Mouse (Mus musculus) adrenal gland, postnatal 14 days (tissue): ENCODE data around the gene Col4a3. TPM values are rescaled to one million over a fixed set of nuclear protein-coding genes. Genes with fewer than 3 reads are reported as not detected.

ENCODE experiments used
- DNase-seq: peaks from one replicate; pipeline ENCODE4 v3.0.0; 2021; ENCODE audit warnings: mixed read lengths
- total RNA-seq: library from RNA; stranded (reverse); gene quantifications from 2 replicates; pipeline ENCODE4 v1.2.3, GENCODE M21; 2021

Gene Col4a3
- total RNA-seq, 1 experiment from 2014 or later, result 3.5 TPM

- DNase-seq, result no peak
Measured at GRCm38 (mm10) chr1:82686866-82687265, 100.1 kb downstream of the Col4a3 start.

DNA sequence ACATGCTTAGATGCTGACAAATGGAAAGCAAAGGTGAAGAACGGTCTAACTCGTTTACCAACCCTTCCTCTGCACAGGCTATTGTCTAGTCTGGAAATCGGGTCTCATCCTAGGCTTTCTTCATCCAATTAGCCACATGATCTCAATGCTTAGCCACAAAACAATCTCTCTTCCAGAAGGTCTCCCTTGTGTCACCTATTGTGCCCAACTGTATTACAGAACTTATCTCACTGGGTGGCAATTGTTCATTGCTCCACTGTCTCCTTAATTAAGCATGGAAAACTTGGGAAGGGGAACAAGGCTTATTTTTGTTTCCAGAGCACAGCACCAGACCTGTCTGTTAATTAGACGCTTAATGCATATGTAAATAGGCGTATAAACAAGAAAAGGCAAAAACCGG, 101.2 kb downstream of the Col4a3 start:
- no peak for DNase-seq

DNA sequence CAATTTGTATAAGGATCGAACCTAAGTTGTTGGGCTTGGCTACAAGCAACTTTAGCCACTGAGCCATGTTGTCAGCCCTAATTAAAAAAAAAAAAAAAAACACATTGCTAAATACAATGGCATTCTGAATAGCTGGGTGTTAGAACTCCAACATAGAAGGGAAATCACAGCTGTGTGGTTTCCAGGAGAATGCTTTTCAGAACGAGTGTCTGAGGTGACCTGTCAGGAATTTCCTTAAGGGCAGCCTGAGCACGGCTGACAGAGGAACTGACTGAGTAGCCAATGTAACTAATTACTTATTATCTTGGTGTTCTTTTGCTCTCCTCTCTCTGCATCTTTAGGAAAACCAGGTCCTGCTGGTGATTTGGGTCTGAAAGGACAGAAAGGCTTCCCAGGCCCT, 109.2 kb downstream of the Col4a3 start:
- DNase-seq, result no peak

GRCm38 (mm10) chr1:82717816-82718512, 131.2 kb downstream of the Col4a3 start:
- no peak for DNase-seq

- peak; percentile 95 for DNase-seq
Measured at GRCm38 (mm10) chr1:82724339-82725025, 137.8 kb downstream of the Col4a3 start, which contains the start of gene Mff. Gene Mff (plus strand): TSS chr1:82724890.

GRCm38 (mm10) chr1:82725026-82725874, 138.5 kb downstream of the Col4a3 start:
- DNase-seq, result peak; percentile 87

- DNase-seq, result no peak
Measured at GRCm38 (mm10) chr1:82725875-82726185, 139.1 kb downstream of the Col4a3 start.

DNA sequence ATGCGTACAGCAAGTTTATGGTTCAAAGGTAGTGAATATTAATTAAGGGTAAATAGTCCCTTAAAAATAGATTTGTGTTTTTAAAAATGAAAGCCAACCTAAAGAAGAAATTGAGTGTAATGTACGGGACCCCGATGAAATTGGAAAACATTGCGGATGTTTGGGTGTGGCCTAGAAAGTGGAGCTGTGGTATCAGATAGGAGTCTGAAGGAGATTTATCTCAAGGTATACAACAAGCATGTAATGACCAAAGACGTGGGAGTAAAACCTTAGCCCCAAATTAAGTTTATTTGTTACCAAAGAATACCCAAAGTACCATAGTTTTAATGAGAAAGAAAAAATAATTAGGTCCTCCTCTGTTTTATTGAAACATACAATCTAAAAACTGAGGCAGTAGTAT, 139.8 kb downstream of the Col4a3 start:
- DNase-seq, result no peak

GRCm38 (mm10) chr1:82733357-82733756, 146.6 kb downstream of the Col4a3 start:
- no peak for DNase-seq

- no peak for DNase-seq
Measured at GRCm38 (mm10) chr1:82738066-82738465, 151.3 kb downstream of the Col4a3 start.

GRCm38 (mm10) chr1:82741539-82741938, 154.8 kb downstream of the Col4a3 start:
- DNase-seq, result no peak

- peak; percentile 8 for DNase-seq
Measured at GRCm38 (mm10) chr1:82743962-82744361, 157.2 kb downstream of the Col4a3 start.

DNA sequence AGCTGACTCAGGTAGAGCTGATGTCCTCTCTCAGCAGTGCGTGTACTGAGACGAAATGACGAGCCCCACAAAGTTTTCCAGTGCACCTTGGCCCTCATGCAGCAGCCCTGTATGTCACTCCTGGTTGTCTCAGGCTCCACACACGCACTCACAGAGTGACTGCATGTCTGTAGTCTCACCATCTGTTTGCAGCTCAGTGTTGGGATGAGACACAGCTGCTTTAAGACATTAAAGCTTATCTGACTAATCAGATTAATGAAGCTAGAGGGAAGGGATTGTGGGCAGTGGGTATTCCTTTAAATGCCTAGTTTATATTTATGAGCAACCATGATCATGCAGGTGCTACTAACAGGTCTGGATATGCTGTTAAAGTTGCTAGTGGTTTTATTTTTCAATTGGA, 159.7 kb downstream of the Col4a3 start:
- DNase-seq, result no peak

GRCm38 (mm10) chr1:82747714-82748452, 161.2 kb downstream of the Col4a3 start:
- DNase-seq, result no peak

DNA sequence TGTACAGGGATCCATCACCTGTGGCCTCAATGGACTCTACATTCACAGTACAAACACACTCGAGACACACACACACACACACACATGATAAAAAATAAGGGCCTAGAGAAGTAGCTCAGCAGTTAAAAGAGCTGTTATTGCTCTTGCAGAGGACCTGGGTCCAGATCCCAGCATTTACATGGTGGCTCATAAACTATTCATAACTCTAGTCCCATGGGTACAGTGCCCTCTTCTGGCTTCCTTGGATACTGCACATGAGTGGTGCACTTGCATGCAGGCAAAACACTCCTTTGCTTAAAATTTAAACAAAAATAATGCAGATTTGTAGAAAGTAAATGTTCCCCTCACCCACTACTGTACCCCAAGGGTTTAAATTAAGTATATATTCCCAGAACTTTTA, 172.8 kb downstream of the Col4a3 start:
- DNase-seq, result no peak

- no peak for DNase-seq
Measured at GRCm38 (mm10) chr1:82761454-82762169, 174.9 kb downstream of the Col4a3 start.

DNA sequence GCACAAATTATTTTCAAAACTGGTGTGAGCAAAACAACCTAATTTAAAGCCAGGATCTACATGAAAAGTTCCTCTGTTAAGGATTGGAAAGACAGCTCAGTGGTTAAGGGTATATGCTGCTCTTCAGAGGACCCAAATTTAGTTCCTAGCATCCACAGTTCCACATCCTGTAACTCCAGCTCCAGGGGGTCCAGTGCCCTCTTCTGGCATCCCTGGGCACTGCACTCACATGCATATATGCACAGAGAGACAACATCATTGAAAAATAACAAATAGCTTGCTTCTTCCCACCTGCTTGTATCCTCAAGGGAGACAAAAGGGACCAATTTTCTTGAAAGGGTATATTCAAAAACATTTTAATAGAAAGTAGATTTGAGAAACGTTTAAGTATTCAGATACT, 175.6 kb downstream of the Col4a3 start:
- no peak for DNase-seq

DNA sequence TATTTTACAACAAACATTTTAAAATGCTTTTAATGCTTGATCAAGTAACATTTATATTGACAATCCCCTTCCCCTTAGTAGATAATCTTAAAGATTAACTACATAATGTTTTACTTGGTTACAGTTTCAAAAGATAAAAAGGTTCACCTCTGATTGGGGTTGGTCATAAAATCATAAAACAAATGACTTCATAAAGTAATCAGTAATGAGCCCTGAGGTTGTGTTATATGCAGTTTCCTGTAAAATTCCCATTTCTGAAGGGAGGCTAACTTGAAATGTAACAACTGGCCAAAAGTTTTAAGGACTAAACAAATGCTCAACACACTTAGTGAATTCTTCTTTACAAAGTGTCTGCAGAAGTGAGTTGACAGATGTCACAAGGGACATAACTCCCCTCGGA, 179.5 kb downstream of the Col4a3 start:
- DNase-seq, result no peak

- DNase-seq, result no peak
Measured at GRCm38 (mm10) chr1:82766641-82767040, 179.9 kb downstream of the Col4a3 start.

DNA sequence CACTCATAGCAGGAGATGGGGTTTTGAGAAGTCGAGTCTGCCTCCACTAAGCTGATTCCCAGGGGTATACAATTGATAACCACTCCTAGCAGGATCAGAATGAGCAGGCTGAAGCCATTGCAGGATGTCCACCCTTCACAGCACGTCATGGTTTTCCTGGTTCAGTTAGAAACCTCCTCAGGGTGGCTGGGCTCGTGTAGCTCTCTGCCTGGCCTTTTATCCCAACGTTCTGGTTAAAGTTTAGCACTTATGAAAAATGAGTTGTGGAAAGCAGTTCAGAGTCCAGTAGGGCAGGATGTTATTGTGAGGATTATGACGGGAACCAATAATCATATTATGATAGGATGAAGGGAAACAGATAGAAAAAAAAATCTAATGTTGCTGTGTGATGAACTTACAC, 181.5 kb downstream of the Col4a3 start, which contains the start of gene Tm4sf20:
TSS of gene Tm4sf20 (minus strand) at position 193 of the 400 bp plus-strand sequence.
- DNase-seq, result no peak

DNA sequence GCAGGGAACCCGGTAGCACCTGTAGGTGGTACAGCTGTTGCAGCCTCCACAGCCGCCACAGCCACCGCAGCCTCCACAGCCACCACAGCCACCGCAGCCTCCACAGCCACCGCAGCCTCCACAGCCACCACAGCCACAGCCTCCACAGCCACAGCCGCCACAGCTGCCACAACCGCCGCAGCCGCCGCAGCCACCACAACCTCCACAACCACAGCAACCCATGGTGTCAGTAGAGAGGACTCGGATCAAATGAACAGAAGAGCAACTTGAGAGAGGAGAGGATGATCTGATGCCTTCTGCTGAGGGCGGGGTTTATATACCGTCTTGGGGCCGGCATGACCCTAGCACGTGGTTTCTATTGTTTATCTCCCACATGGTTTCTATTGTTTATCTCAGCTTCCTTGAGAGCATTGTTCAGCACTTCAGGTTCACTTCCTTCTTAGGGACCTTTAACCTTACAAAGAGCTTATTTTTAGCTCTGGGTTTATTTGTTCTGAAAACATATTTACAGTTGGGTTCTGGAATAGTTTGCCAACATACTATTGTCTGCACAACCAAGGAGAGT, 184.4 kb downstream of the Col4a3 start, which contains the start of gene Gm47791:
TSS of gene Gm47791 (minus strand) at position 222 of the 565 bp plus-strand sequence.
- DNase-seq, result no peak
